Mouse (Mus musculus) bone marrow macrophage, adult 2 months (primary cell): ENCODE data around the gene Bak1. TPM values are rescaled to one million over a fixed set of nuclear protein-coding genes. Genes with fewer than 3 reads are reported as not detected.
A peak's percentile ranks its signal among the peaks of the same experiment; 100 is the strongest.

Source experiments
- H3K27ac ChIP-seq: 2 replicates; pipeline ENCODE4 v1.5.1; 2012; ENCODE audit warnings: low read depth, low read length; ENCODE audit not compliant: insufficient read depth
- H3K4me1 ChIP-seq: 2 replicates; pipeline ENCODE4 v1.6.1; 2012; ENCODE audit warnings: low read length; ENCODE audit not compliant: control insufficient read depth, insufficient read depth
- H3K4me3 ChIP-seq: 2 replicates; pipeline ENCODE4 v1.5.1; 2012; ENCODE audit warnings: mild to moderate bottlenecking, low read length, moderate library complexity; ENCODE audit not compliant: insufficient read depth
- CTCF ChIP-seq: IDR thresholded peaks from 2 replicates; pipeline ENCODE4 v1.5.1; 2012; ENCODE audit warnings: low read depth, mild to moderate bottlenecking, low read length, moderate library complexity
- POLR2A ChIP-seq: IDR thresholded peaks from 2 replicates; pipeline ENCODE4 v1.6.1; 2012; ENCODE audit warnings: mild to moderate bottlenecking, low read depth, low read length, borderline replicate concordance
- polyA plus RNA-seq: library from polyadenylated mRNA; stranded (reverse); fragments of >200 nt; gene quantifications from 2 replicates; pipeline ENCODE4 v1.2.4, GENCODE M21; 2012; ENCODE audit not compliant: missing spikeins, insufficient read depth, insufficient read length

Gene Bak1
- polyA plus RNA-seq, 1 experiment: 83.0 TPM

- Histone ChIP-seq H3K27ac (peak overlapping the region; percentile 74), H3K4me3 (peak overlapping the region; percentile 92), H3K4me1 (peaks cover 23% of the 10 kb centered on the region)
- TF ChIP-seq POLR2A (no peak), CTCF (no peak)
Measured at GRCm38 (mm10) chr17:27027460-27028283, 1.1 kb downstream of the Bak1 start.

DNA sequence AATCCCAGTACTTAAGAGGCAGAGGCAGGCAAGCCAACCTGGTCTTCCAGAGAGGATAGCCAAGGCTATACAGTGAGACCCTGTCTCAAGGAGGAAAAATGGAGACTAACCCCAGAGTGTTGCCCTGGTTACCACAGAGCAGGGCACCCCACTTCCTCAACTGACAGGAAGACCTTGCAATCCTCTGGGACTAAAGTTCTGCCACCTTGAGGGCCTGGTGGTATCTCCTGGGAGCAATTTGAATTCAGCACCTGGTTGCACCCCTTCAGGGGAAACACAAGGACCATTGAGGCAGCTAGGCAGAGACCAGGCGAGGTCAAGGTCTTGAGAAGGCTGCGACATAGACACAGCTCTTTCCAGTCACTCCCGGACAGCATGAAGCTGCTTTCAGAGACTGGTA, 2.9 kb downstream of the Bak1 start:
- H3K4me1 ChIP-seq: peaks cover 23% of the 10 kb centered on the region
- H3K27ac ChIP-seq: peak overlapping the region; percentile 40
- TF ChIP-seq CTCF: no peak
- no peak overlapping the region for H3K4me3 ChIP-seq

DNA sequence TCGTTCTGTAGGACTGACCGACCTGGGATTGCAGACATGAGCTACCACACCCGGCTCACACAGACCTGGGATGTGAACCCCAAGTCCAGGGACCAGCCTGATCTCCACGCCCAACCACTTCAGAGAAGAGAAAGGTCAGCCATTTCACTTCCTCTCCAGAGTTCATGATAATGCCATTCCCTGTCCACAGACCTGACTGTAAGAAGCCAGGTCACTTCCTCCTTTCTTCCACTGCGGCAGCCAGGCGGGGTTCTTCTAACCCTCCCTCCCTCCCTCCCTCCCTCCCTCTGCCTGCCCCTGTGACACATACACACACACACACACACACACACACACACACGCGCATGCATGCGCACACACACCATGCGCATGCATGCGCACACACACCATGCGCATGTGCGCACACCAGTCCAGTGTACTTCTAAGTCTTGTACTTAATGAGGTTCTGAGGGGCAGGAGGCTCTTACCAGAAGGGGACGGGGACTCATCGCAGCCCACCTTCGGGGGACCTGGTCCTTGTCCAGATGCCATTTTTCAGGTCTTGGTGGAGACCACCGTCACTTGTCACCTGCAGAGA, 3.4 kb downstream of the Bak1 start:
- H3K27ac ChIP-seq: peak overlapping the region; percentile 40
- no peak for TF ChIP-seq CTCF
- no peak for TF ChIP-seq POLR2A
- peaks cover 23% of the 10 kb centered on the region for H3K4me1 ChIP-seq
- no peak overlapping the region for H3K4me3 ChIP-seq

DNA sequence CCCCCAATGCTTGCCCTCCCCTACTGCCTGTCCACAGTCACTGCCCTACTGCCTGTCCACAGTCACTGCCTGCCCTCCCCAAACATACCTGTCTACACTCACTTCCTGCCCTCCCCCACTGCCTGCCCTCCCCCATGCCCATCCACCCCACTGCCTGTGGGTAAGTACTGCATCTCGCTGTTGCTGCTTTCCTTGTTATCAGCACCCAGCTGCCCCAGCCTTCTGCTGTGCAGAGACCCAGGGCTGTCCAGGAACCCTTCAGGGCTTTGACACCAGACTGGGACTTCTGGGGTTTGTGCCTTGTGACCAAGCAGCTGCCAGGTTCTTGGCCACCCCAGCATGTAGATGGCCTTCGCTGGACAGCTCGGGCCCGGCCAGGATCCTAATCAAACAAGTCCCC, 5.5 kb downstream of the Bak1 start:
- Histone ChIP-seq H3K4me1 (peaks cover 24% of the 10 kb centered on the region), H3K4me3 (no peak overlapping the region), H3K27ac (no peak overlapping the region)
- TF ChIP-seq CTCF: no peak
- no peak for TF ChIP-seq POLR2A

- no peak overlapping the region for H3K27ac ChIP-seq
- peaks cover 21% of the 10 kb centered on the region for H3K4me1 ChIP-seq
- TF ChIP-seq CTCF (no peak), POLR2A (no peak)
- H3K4me3 ChIP-seq: no peak overlapping the region
Measured at GRCm38 (mm10) chr17:27021736-27022135, 7.1 kb downstream of the Bak1 start.

DNA sequence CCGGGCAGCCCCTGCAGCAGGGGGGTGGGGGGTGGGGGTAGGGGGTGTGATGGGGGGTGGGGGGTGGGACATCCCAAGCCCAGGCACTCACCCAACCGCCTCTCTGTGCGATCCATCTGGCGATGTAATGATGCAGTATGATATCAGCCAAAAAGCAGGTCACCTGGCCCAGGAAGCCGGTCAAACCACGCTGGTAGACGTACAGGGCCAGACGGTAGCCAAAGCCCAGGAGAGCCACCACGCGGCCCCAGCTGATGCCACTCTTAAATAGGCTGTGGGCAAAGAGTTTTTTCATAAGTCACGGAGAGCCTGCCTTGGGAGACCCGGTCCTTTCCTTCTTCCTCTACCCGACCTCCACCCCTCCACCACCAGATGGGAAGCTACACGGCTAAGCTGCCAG, 7.7 kb downstream of the Bak1 start:
- TF ChIP-seq POLR2A: no peak
- TF ChIP-seq CTCF: no peak
- Histone ChIP-seq H3K27ac (no peak overlapping the region), H3K4me1 (peaks cover 15% of the 10 kb centered on the region), H3K4me3 (no peak overlapping the region)

- no peak for TF ChIP-seq CTCF
- TF ChIP-seq POLR2A: no peak
- Histone ChIP-seq H3K4me3 (peak overlapping the region; percentile 78; the same call in 1 of the 2 replicates), H3K4me1 (peaks cover 4% of the 10 kb centered on the region), H3K27ac (no peak overlapping the region)
Measured at GRCm38 (mm10) chr17:27018555-27019196, 10.1 kb downstream of the Bak1 start.

DNA sequence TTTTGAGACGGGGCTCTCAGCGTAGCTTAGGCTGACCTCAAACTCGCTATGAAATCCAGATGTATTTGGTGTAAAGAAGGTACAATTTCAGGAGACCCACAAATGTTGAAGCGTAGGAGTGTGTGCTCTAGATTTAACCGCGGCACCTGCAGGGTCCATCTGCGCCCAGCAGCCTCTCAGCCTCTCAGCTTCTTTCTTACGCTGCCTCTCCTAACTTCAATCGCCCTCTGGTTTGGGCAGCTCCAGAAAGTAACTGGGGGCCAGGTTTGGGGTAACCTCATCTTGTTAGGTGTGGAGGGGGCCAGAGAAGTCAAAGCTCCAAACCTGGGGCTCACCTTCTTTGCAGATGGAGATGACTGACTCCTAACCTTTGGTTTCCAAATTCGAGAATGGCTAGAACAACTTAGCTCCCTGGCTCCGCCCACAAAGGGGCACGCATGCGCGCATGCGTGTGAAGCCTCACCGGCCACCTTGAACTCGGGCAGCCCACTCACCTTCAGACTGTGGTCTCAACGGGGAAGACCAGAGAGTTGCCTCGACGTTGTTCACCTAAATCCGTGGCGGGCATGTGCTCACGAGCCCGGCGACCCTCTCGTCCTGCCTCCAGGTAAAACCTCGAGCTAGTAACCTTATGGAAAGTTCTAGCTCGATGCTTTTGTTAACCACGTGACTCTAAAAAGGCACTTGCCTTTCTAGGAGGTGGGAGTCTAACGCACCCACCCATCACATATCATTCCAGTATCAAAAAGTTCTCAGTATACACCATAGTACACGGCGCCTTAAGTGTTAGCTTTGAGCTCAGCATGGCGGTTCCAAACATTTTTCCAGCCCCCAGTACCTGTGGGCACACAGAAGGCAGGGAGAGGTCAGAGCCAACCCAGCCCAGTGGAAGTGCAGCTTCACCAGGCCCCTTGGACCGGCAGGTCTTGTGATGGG, 11.0 kb downstream of the Bak1 start:
- Histone ChIP-seq H3K4me3 (peak overlapping the region; percentile 78), H3K4me1 (peaks cover 6% of the 10 kb centered on the region), H3K27ac (no peak overlapping the region)
- TF ChIP-seq CTCF: no peak
- no peak for TF ChIP-seq POLR2A

DNA sequence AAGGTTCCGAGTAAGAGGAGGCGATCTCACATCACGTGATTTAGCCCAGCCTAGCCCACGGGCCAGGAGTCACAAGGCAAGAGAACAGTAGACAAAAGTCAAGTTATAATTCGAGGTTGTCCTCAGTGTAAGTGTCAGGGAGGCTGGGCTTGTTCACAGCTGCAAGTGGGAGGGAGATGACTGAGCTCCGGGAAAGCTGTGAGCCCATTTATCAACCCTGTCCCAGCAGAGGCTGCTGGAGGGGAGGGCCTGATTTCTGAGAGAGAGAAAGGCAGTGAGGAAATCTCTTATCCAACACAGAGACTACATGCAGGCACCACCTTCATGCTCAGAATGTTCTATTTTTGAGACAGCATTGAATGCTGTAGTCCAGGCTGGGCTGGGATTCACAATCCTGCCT, 15.9 kb downstream of the Bak1 start:
- no peak for TF ChIP-seq CTCF
- no peak for TF ChIP-seq POLR2A
- Histone ChIP-seq H3K4me3 (no peak overlapping the region), H3K4me1 (peaks cover 21% of the 10 kb centered on the region), H3K27ac (no peak overlapping the region)
